Mouse (Mus musculus) liver, embryonic 14.5 days (tissue): ENCODE data around the gene Abhd4. TPM values are rescaled to one million over a fixed set of nuclear protein-coding genes. Genes with fewer than 3 reads are reported as not detected.

Experiments
- ATAC-seq: fragments of 200-750 bp; cut with Nextera tagmentation; 2 replicates; pipeline ENCODE4 v1.8.0; 2017; ENCODE audit warnings: moderate number of reproducible peaks, mild to moderate bottlenecking, moderate library complexity; ENCODE audit not compliant: insufficient read depth
- DNase-seq, 3 experiments: peaks; one replicate each; pipeline ENCODE4 v3.0.0-alpha.2; 2012 to 2013; ENCODE audit warnings: low read depth in 3 of 3, low spot score in 3 of 3
- H3K27ac ChIP-seq: fragments of 300-500 bp; sonication (generic); 2 replicates; pipeline ENCODE4 v1.5.1; 2014; ENCODE audit warnings: moderate library complexity, mild to moderate bottlenecking, control low read depth, inconsistent platforms
- H3K27me3 ChIP-seq: fragments of 300-500 bp; sonication (generic); 2 replicates; pipeline ENCODE4 v1.6.1; 2014; ENCODE audit warnings: mild to moderate bottlenecking, low read length, moderate library complexity; ENCODE audit not compliant: control insufficient read depth, insufficient read depth
- H3K36me3 ChIP-seq: fragments of 300-500 bp; sonication (generic); replicated peaks from 2 replicates; pipeline ENCODE4 v1.6.1; 2014; ENCODE audit warnings: low read depth; ENCODE audit not compliant: control insufficient read depth, insufficient read depth
- H3K4me1 ChIP-seq, 2 experiments: fragments of 200-500 bp in 1 of 2; fragments of 300-500 bp in 1 of 2; sonication (generic) in 1 of 2; replicated peaks; 2 replicates each; pipeline ENCODE4 v1.6.1; 2012 to 2014; ENCODE audit warnings: antibody characterized with exemption in 1 of 2, inconsistent platforms in 1 of 2, low read length in 1 of 2; ENCODE audit not compliant: control insufficient read depth in 2 of 2, insufficient read depth in 2 of 2
- H3K4me2 ChIP-seq: fragments of 300-500 bp; sonication (generic); 2 replicates; pipeline ENCODE4 v1.6.1; 2014; ENCODE audit warnings: low read depth, mild to moderate bottlenecking, control low read depth, moderate library complexity
- H3K4me3 ChIP-seq, 2 experiments: fragments of 200-500 bp in 1 of 2; fragments of 300-500 bp in 1 of 2; sonication (generic) in 1 of 2; 2 replicates each; pipeline ENCODE4 v1.5.1; 2012 to 2014; ENCODE audit warnings: low read depth in 2 of 2, low read length in 2 of 2, mild to moderate bottlenecking in 2 of 2, control low read depth in 1 of 2, inconsistent platforms in 1 of 2, moderate library complexity in 1 of 2; ENCODE audit not compliant: insufficient read depth in 1 of 2
- H3K9ac ChIP-seq: fragments of 300-500 bp; sonication (generic); replicated peaks from 2 replicates; pipeline ENCODE4 v1.6.1; 2014; ENCODE audit warnings: mild to moderate bottlenecking, control low read depth, moderate library complexity
- H3K9me3 ChIP-seq: fragments of 300-500 bp; sonication (generic); 2 replicates; pipeline ENCODE4 v1.6.1; 2016; ENCODE audit warnings: low read length, mixed read lengths; ENCODE audit not compliant: control insufficient read depth
- CTCF ChIP-seq: IDR thresholded peaks from 2 replicates; pipeline ENCODE4 v1.5.1; 2016; ENCODE audit warnings: antibody characterized with exemption, low read depth, control low read depth
- EP300 ChIP-seq: IDR thresholded peaks from 2 replicates; pipeline ENCODE4 v1.6.1; 2016; ENCODE audit warnings: antibody characterized with exemption, low read depth
- WGBS: fragments of 180-500 bp; shearing (Covaris S2); extraction: QIAGEN DNeasy Blood & Tissue Kit; methylation state at CpG from one replicate; pipeline ENCODE4 v1.1.7; 2014; ENCODE audit not compliant: insufficient replicate concordance; 5-methylcytosine and 5-hydroxymethylcytosine counted together
- polyA plus RNA-seq, 2 experiments: library from polyadenylated mRNA; depleted of rRNA in 1 of 2; stranded (reverse) in 1 of 2; unstranded in 1 of 2; fragments of >200 nt; fragmentation: Nextera tagmentation in 1 of 2; extraction: Ambion mirVana in 1 of 2; gene quantifications; 2 replicates each; pipeline versions ENCODE4 v1.2.1 to v1.2.3; 2012 to 2014

The Abhd4 gene
- polyA plus RNA-seq, 2 experiments = 6.1 to 14.9 TPM

GRCm38 (mm10) chr14:54211199-54211598 is 42.8 kb upstream of the Abhd4 start:
- no peaks in the 10 kb centered on the region for H3K27me3 ChIP-seq
- 67% methylated on average over 8 of the region's 8 CpGs for WGBS
- no peak overlapping the region for H3K27ac ChIP-seq
- DNase-seq (no peak), ATAC-seq (no peak)
- H3K4me3 ChIP-seq = no peak overlapping the region
- H3K36me3 ChIP-seq = no peaks in the 10 kb centered on the region
- no peak overlapping the region for H3K9ac ChIP-seq
- H3K4me2 ChIP-seq = no peak overlapping the region
- peaks cover 21 to 24% of the 10 kb centered on the region in 2 experiments for H3K4me1 ChIP-seq
- TF ChIP-seq CTCF = no peak
- TF ChIP-seq EP300 = no peak
- H3K9me3 ChIP-seq = no peaks in the 10 kb centered on the region

- 61% methylated on average over 5 of the region's 5 CpGs for WGBS
Measured at GRCm38 (mm10) chr14:54211755-54212154, 42.2 kb upstream of the Abhd4 start.

GRCm38 (mm10) chr14:54213734-54214133 is 40.3 kb upstream of the Abhd4 start:
- TF ChIP-seq EP300 (no peak), CTCF (no peak)
- H3K27ac ChIP-seq = no peak overlapping the region
- no peak overlapping the region for H3K9ac ChIP-seq
- H3K9me3 ChIP-seq = no peaks in the 10 kb centered on the region
- ATAC-seq = no peak
- H3K36me3 ChIP-seq = no peaks in the 10 kb centered on the region
- DNase-seq = no peak
- H3K4me2 ChIP-seq = no peak overlapping the region
- no peaks in the 10 kb centered on the region; the same call in 1 of the 2 replicates for H3K27me3 ChIP-seq
- peaks cover 0 to under 1% of the 10 kb centered on the region in 2 experiments; a peak in 2 of 4 replicates for H3K4me1 ChIP-seq
- WGBS = 52% methylated on average over 2 of the region's 2 CpGs
- no peak overlapping the region for H3K4me3 ChIP-seq

More at GRCm38 (mm10) chr14:54211755-54212154, 42.2 kb upstream of the Abhd4 start:
- Histone ChIP-seq H3K4me1 (peaks cover 17 to 18% of the 10 kb centered on the region in 2 experiments), H3K36me3 (no peaks in the 10 kb centered on the region), H3K27me3 (no peaks in the 10 kb centered on the region), H3K4me2 (no peak overlapping the region), H3K9me3 (no peaks in the 10 kb centered on the region), H3K27ac (no peak overlapping the region), H3K4me3 (no peak overlapping the region), H3K9ac (no peak overlapping the region)
- no peak for DNase-seq
- TF ChIP-seq CTCF (no peak), EP300 (no peak)
- ATAC-seq = no peak

- WGBS = 31% methylated on average over 2 of the region's 2 CpGs
- Histone ChIP-seq H3K36me3 (no peaks in the 10 kb centered on the region), H3K9me3 (no peaks in the 10 kb centered on the region), H3K27ac (no peak overlapping the region), H3K27me3 (no peaks in the 10 kb centered on the region; the same call in 1 of the 2 replicates), H3K4me2 (no peak overlapping the region), H3K4me3 (no peak overlapping the region), H3K9ac (no peak overlapping the region), H3K4me1 (no peaks in the 10 kb centered on the region)
- ATAC-seq (no peak), DNase-seq (no peak)
- TF ChIP-seq EP300 = no peak
- TF ChIP-seq CTCF = no peak
Measured at GRCm38 (mm10) chr14:54214477-54214876, 39.5 kb upstream of the Abhd4 start.

- Histone ChIP-seq H3K27me3 (no peaks in the 10 kb centered on the region; the same call in 1 of the 2 replicates), H3K4me3 (no peak overlapping the region), H3K4me2 (no peak overlapping the region), H3K9ac (no peak overlapping the region), H3K4me1 (no peaks in the 10 kb centered on the region), H3K9me3 (no peaks in the 10 kb centered on the region), H3K27ac (no peak overlapping the region), H3K36me3 (no peaks in the 10 kb centered on the region)
- no peak for TF ChIP-seq EP300
- TF ChIP-seq CTCF = no peak
- 47% methylated on average over 10 of the region's 10 CpGs for WGBS
- ATAC-seq (no peak), DNase-seq (no peak)
Measured at GRCm38 (mm10) chr14:54214901-54215300, 39.1 kb upstream of the Abhd4 start.
